Mouse (Mus musculus) neural tube, embryonic 13.5 days (tissue): Measurements from ENCODE around the gene Unc5c. TPM values are rescaled to one million over a fixed set of nuclear protein-coding genes. Genes with fewer than 3 reads are reported as not detected.
A peak's percentile ranks its signal among the peaks of the same experiment; 100 is the strongest.

Experiments
- ATAC-seq: fragments of 200-750 bp; cut with Nextera tagmentation; 2 replicates; pipeline ENCODE4 v1.8.0; 2017; ENCODE audit warnings: low read depth, mild to moderate bottlenecking, moderate TSS enrichment, moderate library complexity
- H3K27ac ChIP-seq: fragments of 300-500 bp; sonication (generic); replicated peaks from 2 replicates; pipeline ENCODE4 v1.5.1; 2015; ENCODE audit warnings: moderate library complexity, mild to moderate bottlenecking, inconsistent platforms
- H3K27me3 ChIP-seq: fragments of 300-500 bp; sonication (generic); 2 replicates; pipeline ENCODE4 v1.6.1; 2015; ENCODE audit warnings: mild to moderate bottlenecking, inconsistent platforms
- H3K36me3 ChIP-seq: fragments of 300-500 bp; sonication (generic); 2 replicates; pipeline ENCODE4 v1.6.1; 2015; ENCODE audit warnings: mild to moderate bottlenecking, inconsistent platforms
- H3K4me1 ChIP-seq: fragments of 300-500 bp; sonication (generic); replicated peaks from 2 replicates; pipeline ENCODE4 v1.6.1; 2015; ENCODE audit warnings: inconsistent platforms
- H3K4me2 ChIP-seq: fragments of 300-500 bp; sonication (generic); 2 replicates; pipeline ENCODE4 v1.6.1; 2015; ENCODE audit warnings: inconsistent platforms, mild to moderate bottlenecking, moderate library complexity
- H3K4me3 ChIP-seq: fragments of 300-500 bp; sonication (generic); 2 replicates; pipeline ENCODE4 v1.5.1; 2015; ENCODE audit warnings: mild to moderate bottlenecking, inconsistent platforms
- H3K9ac ChIP-seq: fragments of 300-500 bp; sonication (generic); 2 replicates; pipeline ENCODE4 v1.6.1; 2015; ENCODE audit warnings: moderate library complexity, mild to moderate bottlenecking, inconsistent platforms
- H3K9me3 ChIP-seq: fragments of 300-500 bp; sonication (generic); 2 replicates; pipeline ENCODE4 v1.6.1; 2016; ENCODE audit warnings: inconsistent platforms
- WGBS: fragments of 180-500 bp; shearing (Covaris S2); methylation state at CpG from one replicate; pipeline ENCODE4 v1.1.7; 2015; 5-methylcytosine and 5-hydroxymethylcytosine counted together
- polyA plus RNA-seq: library from polyadenylated mRNA; unstranded; fragments of >200 nt; fragmentation: Nextera tagmentation; extraction: Ambion mirVana; gene quantifications from 2 replicates; pipeline ENCODE4 v1.2.1, GENCODE M21; 2015

Unc5c gene
- polyA plus RNA-seq, 1 experiment from 2014 or later, result 18.8 TPM

GRCm38 (mm10) chr3:141838864-141839263 is 373.8 kb downstream of the Unc5c start:
- peak; percentile 60 for ATAC-seq
- no peaks in the 10 kb centered on the region for H3K36me3 ChIP-seq

GRCm38 (mm10) chr3:141849206-141849605 is 384.2 kb downstream of the Unc5c start:
- H3K36me3 ChIP-seq, result no peaks in the 10 kb centered on the region
- H3K27me3 ChIP-seq, result no peaks in the 10 kb centered on the region
- H3K4me1 ChIP-seq, result no peaks in the 10 kb centered on the region
- no peak overlapping the region for H3K9ac ChIP-seq
- no peak for ATAC-seq
- no peak overlapping the region for H3K27ac ChIP-seq
- no peak overlapping the region for H3K4me2 ChIP-seq
- H3K4me3 ChIP-seq, result no peak overlapping the region
- WGBS, result 36% methylated on average over 1 of the region's 1 CpGs
- H3K9me3 ChIP-seq, result no peaks in the 10 kb centered on the region

More at GRCm38 (mm10) chr3:141838864-141839263, 373.8 kb downstream of the Unc5c start:
- 45% methylated on average over 7 of the region's 7 CpGs for WGBS
- Histone ChIP-seq H3K27ac (no peak overlapping the region), H3K9ac (no peak overlapping the region), H3K27me3 (no peaks in the 10 kb centered on the region), H3K9me3 (no peaks in the 10 kb centered on the region), H3K4me1 (peaks cover 5% of the 10 kb centered on the region), H3K4me3 (no peak overlapping the region), H3K4me2 (no peak overlapping the region)

- Histone ChIP-seq H3K36me3 (no peaks in the 10 kb centered on the region), H3K27me3 (no peaks in the 10 kb centered on the region), H3K27ac (no peak overlapping the region), H3K4me3 (no peak overlapping the region), H3K4me2 (no peak overlapping the region), H3K9me3 (no peaks in the 10 kb centered on the region), H3K9ac (no peak overlapping the region), H3K4me1 (no peaks in the 10 kb centered on the region)
- no peak for ATAC-seq
- WGBS, result 71% methylated on average over 7 of the region's 7 CpGs
Observed at GRCm38 (mm10) chr3:141850141-141850540, 385.1 kb downstream of the Unc5c start.

- no peak overlapping the region for H3K4me2 ChIP-seq
- H3K27ac ChIP-seq, result no peak overlapping the region
- no peak for ATAC-seq
- 74% methylated on average over 4 of the region's 4 CpGs for WGBS
- H3K4me1 ChIP-seq, result no peaks in the 10 kb centered on the region
- H3K9ac ChIP-seq, result no peak overlapping the region
- no peaks in the 10 kb centered on the region for H3K9me3 ChIP-seq
- no peaks in the 10 kb centered on the region for H3K27me3 ChIP-seq
- no peaks in the 10 kb centered on the region for H3K36me3 ChIP-seq
- H3K4me3 ChIP-seq, result no peak overlapping the region
Observed at GRCm38 (mm10) chr3:141854339-141854738, 389.3 kb downstream of the Unc5c start.

- Histone ChIP-seq H3K4me1 (no peaks in the 10 kb centered on the region), H3K4me2 (no peak overlapping the region), H3K36me3 (no peaks in the 10 kb centered on the region), H3K9ac (no peak overlapping the region), H3K27ac (no peak overlapping the region), H3K4me3 (no peak overlapping the region), H3K27me3 (no peaks in the 10 kb centered on the region), H3K9me3 (no peaks in the 10 kb centered on the region)
- 91% methylated on average over 8 of the region's 8 CpGs for WGBS
- ATAC-seq, result no peak
Observed at GRCm38 (mm10) chr3:141857123-141857522, 392.1 kb downstream of the Unc5c start.

GRCm38 (mm10) chr3:141862816-141863461 is 397.9 kb downstream of the Unc5c start:
- WGBS, result 26% methylated on average over 13 of the region's 13 CpGs
- H3K4me3 ChIP-seq, result no peak overlapping the region
- peak overlapping the region; percentile 41; the same call in 1 of the 2 replicates for H3K4me2 ChIP-seq
- no peak overlapping the region for H3K27ac ChIP-seq
- no peaks in the 10 kb centered on the region for H3K27me3 ChIP-seq
- H3K9ac ChIP-seq, result no peak overlapping the region
- no peaks in the 10 kb centered on the region for H3K36me3 ChIP-seq
- ATAC-seq, result peak; percentile 92
- H3K9me3 ChIP-seq, result no peaks in the 10 kb centered on the region
- 0 out of 2 replicates have a peak, but pooled peaks cover 2% of the 10 kb centered on the region for H3K4me1 ChIP-seq

- Histone ChIP-seq H3K36me3 (peaks cover 7% of the 10 kb centered on the region; the same call in 1 of the 2 replicates), H3K9me3 (no peaks in the 10 kb centered on the region), H3K27ac (no peak overlapping the region), H3K4me3 (no peak overlapping the region), H3K4me2 (no peak overlapping the region), H3K4me1 (peaks cover 3% of the 10 kb centered on the region; the same call in 1 of the 2 replicates), H3K9ac (no peak overlapping the region), H3K27me3 (no peaks in the 10 kb centered on the region)
- 46% methylated on average over 3 of the region's 3 CpGs for WGBS
- no peak for ATAC-seq
Observed at GRCm38 (mm10) chr3:141871805-141872204, 406.8 kb downstream of the Unc5c start.

- peak; percentile 63 for ATAC-seq
- Histone ChIP-seq H3K36me3 (peaks cover 7% of the 10 kb centered on the region; the same call in 1 of the 2 replicates), H3K9ac (no peak overlapping the region), H3K27ac (no peak overlapping the region), H3K4me1 (peaks cover 3% of the 10 kb centered on the region; the same call in 1 of the 2 replicates), H3K4me3 (no peak overlapping the region), H3K9me3 (no peaks in the 10 kb centered on the region), H3K27me3 (no peaks in the 10 kb centered on the region), H3K4me2 (no peak overlapping the region)
- 29% methylated on average over 10 of the region's 10 CpGs for WGBS
Observed at GRCm38 (mm10) chr3:141872337-141873042, 407.5 kb downstream of the Unc5c start.

- H3K36me3 ChIP-seq, result no peaks in the 10 kb centered on the region
- no peaks in the 10 kb centered on the region for H3K27me3 ChIP-seq
- WGBS, result 80% methylated on average over 2 of the region's 2 CpGs
- no peak overlapping the region for H3K4me3 ChIP-seq
- no peak overlapping the region for H3K9ac ChIP-seq
- no peaks in the 10 kb centered on the region for H3K9me3 ChIP-seq
- no peak overlapping the region for H3K27ac ChIP-seq
- no peak overlapping the region for H3K4me2 ChIP-seq
- no peak for ATAC-seq
- no peaks in the 10 kb centered on the region for H3K4me1 ChIP-seq
Observed at GRCm38 (mm10) chr3:141882496-141882895, 417.5 kb downstream of the Unc5c start.

- H3K4me3 ChIP-seq, result no peak overlapping the region
- no peak overlapping the region for H3K27ac ChIP-seq
- ATAC-seq, result no peak
- peaks cover 6% of the 10 kb centered on the region for H3K4me1 ChIP-seq
- H3K4me2 ChIP-seq, result no peak overlapping the region
- H3K9me3 ChIP-seq, result no peaks in the 10 kb centered on the region
- 98% methylated on average over 5 of the region's 5 CpGs for WGBS
- no peaks in the 10 kb centered on the region for H3K36me3 ChIP-seq
- no peak overlapping the region for H3K9ac ChIP-seq
- no peaks in the 10 kb centered on the region for H3K27me3 ChIP-seq
Observed at GRCm38 (mm10) chr3:141884190-141884589, 419.2 kb downstream of the Unc5c start.
